Comparison of ENCODE assay signal across 9 mouse cellular contexts in the genomic region with DNA sequence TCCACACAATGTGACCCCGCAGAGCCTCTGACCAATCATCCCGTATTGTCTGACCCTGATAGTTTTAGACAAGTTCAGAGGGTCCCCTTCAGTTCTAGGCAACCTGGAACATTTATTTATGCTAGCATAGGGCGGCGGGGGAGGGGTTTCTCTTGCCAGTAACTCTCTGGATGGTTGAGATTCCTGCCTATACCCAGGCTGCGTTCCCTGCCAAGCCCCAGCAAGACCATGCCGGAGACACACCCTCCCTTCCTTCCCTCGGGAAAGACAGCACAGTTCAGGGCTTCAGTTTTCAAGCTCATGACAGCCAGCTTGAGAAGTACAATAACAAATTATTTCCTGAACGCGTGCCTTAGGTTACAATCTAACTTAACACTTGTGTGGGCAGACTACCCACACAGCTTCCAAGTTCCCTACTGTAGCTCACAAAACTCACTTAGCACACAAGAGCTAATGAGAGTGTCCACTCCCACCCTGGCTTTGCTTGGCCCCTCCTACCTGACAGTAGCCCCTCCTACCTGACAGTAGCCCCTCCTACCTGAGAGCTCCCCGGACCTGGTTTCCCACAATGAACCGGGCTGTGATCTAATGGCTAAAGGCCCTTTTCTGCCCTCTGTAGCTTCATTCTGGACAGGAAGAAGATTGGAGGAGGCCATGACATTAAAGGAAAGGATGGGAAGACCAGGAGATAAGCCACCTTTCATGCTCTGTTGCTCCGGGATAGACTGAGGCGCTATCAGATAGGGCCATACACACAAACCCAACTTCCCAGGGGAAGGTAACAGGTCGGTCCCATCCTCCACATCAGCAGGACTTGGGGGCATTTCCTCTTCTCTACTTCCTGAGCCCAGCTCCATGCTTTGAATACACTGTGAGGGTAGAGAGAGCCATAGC. TPM values are rescaled to one million over a fixed set of nuclear protein-coding genes. Genes with fewer than 3 reads are reported as not detected.
A peak's percentile ranks its signal among the peaks of the same experiment; 100 is the strongest.
DNase-seq lines count a peak whose midpoint lies in the region; ATAC-seq and TF ChIP-seq lines count a peak whose summit lies in the region.
"Had no signal": no experiment of that assay in that cellular context is flagged by ENCODE, and none has a peak within 500 bp of the region (broad histone marks: within the 10 kb centered on the region; RNA-seq: fewer than 3 reads in every experiment).

No protein-coding gene starts in this region.

- H3K36me3 ChIP-seq in limb, embryonic 10.5 days: peaks cover 17% of the 10 kb centered on the region

- TF ChIP-seq CTCF in gastrocnemius, adult 2 months (IDR thresholded peaks at IDR 0.05): no peak

- peak overlapping the region; percentile 91 for H3K27ac ChIP-seq in gastrocnemius, adult 2 months
- H3K27ac ChIP-seq in limb, embryonic 10.5 days: peak overlapping the region; percentile 85

- ATAC-seq in common myeloid progenitor, adult 5-6 weeks (replicated peaks; ENCODE audit: low read depth, poor library complexity, severe bottlenecking): peak; percentile 74
- peak; percentile 66 for ATAC-seq in megakaryocyte progenitor cell, adult 5-6 weeks (replicated peaks; ENCODE audit: poor library complexity)

- H3K4me3 ChIP-seq in gastrocnemius, adult 2 months: peak overlapping the region; percentile 53
- no peak overlapping the region for H3K4me3 ChIP-seq in limb, embryonic 10.5 days

- intact Hi-C loops in gastrocnemius, adult 2 months (cut with DNase I): no loop called here
- intact Hi-C loops in gastrocnemius, postnatal 36 days (cut with DNase I): no loop called here
- intact Hi-C loops in heart, postnatal 36 days (cut with DNase I): loop anchor here (2.0 kb wide), 1 partner anchor 32 kb away; no protein-coding TSS in a partner anchor

- 59% methylated on average over 14 of the region's 14 CpGs for WGBS in limb, embryonic 10.5 days

- H3K27me3 ChIP-seq in limb, embryonic 10.5 days (ENCODE audit: low read depth, poor library complexity, severe bottlenecking): no peaks in the 10 kb centered on the region

- no peaks in the 10 kb centered on the region for H3K9me3 ChIP-seq in limb, embryonic 10.5 days (replicated peaks)

- H3K4me1 ChIP-seq in limb, embryonic 10.5 days: peaks cover 75% of the 10 kb centered on the region

- DNase-seq in gastrocnemius, adult 2 months: no peak
- no peak for DNase-seq in gastrocnemius, postnatal 36 days
- peak; percentile 41 to 49 for DNase-seq in heart, postnatal 36 days
- DNase-seq in limb, embryonic 10.5 days (ENCODE audit: low spot score): no peak
- DNase-seq in ovary, postnatal 10 days (ENCODE audit: low spot score): no peak
- no peak for DNase-seq in layer of hippocampus, adult 8-10 months (ENCODE audit: low spot score in 2 of 2)

RNA-seq across cellular contexts. Expression of a gene that starts 46.6 kb away (rescaled TPM):
- under 1 TPM; 0.36 to 0.67 TPM for total RNA-seq in gastrocnemius, adult 2 months (2021)
- total RNA-seq in gastrocnemius, postnatal 36 days (2021): under 1 TPM; 0.49 to 0.54 TPM
- 1.9 TPM in 2 replicates for total RNA-seq in common myeloid progenitor, adult 5-6 weeks (2017)
- total RNA-seq in heart, postnatal 36 days (2021): 1 to 10 TPM; 1.7 to 2.5 TPM
- 2.1 and 3.2 TPM in 2 replicates for polyA plus RNA-seq in limb, embryonic 10.5 days (2016; fragmentation: Nextera tagmentation; extraction: Ambion mirVana)
- 3.4 and 5.1 TPM in 2 replicates for total RNA-seq in megakaryocyte progenitor cell, adult 5-6 weeks (2015)
- total RNA-seq in megakaryocyte progenitor cell, adult 5-6 weeks (2017): 4.0 and 4.6 TPM in 2 replicates
- total RNA-seq in layer of hippocampus, adult 8-10 months (2022): 10 to 100 TPM; 33.8 to 50.3 (median 42.2) TPM
- total RNA-seq: CH12.LX had no signal

Comparison
In these comparisons a context has a peak if more than half of its experiments do, and no peak if none do; other contexts are left out.
1. DNase-seq: peak in heart, postnatal 36 days (2 of 2); none in gastrocnemius, adult 2 months (single experiment), gastrocnemius, postnatal 36 days (0 of 2), limb, embryonic 10.5 days (single experiment), ovary, postnatal 10 days (single experiment) and layer of hippocampus, adult 8-10 months (0 of 2).
2. RNA of a gene that starts 46.6 kb away (total RNA-seq): 33.8 to 50.3 TPM in layer of hippocampus, adult 8-10 months; 3.4 to 5.1 TPM in megakaryocyte progenitor cell, adult 5-6 weeks, 1.7 to 2.5 TPM in heart, postnatal 36 days, 1.9 TPM in common myeloid progenitor, adult 5-6 weeks, 0.36 to 0.67 TPM in gastrocnemius, adult 2 months and 0.49 to 0.54 TPM in gastrocnemius, postnatal 36 days; every median in the first group is over 4 times any median in the second.